Mouse (Mus musculus): ENCODE measurements at regions not wholly inside any gene's neighbourhood (a gene's known extent, or its start where the extent isn't known, plus 50 kb on each side); places are given as distances from the start of the nearest gene placed in this dataset.

- no peak for TF ChIP-seq CTCF (IDR thresholded peaks at IDR 0.05 in 2 of 3, conservative IDR thresholded peaks at IDR 0.05 in 1 of 3; ENCODE audit: control insufficient read depth in 1 of 3, insufficient read depth in 1 of 3, low read depth in 2 of 3, low read length in 3 of 3, poor library complexity in 1 of 3, severe bottlenecking in 1 of 3)
Observed at GRCm38 (mm10) chr5:111791089-111791561, 57.4 kb downstream of the Gm26897 start (continued).

DNA sequence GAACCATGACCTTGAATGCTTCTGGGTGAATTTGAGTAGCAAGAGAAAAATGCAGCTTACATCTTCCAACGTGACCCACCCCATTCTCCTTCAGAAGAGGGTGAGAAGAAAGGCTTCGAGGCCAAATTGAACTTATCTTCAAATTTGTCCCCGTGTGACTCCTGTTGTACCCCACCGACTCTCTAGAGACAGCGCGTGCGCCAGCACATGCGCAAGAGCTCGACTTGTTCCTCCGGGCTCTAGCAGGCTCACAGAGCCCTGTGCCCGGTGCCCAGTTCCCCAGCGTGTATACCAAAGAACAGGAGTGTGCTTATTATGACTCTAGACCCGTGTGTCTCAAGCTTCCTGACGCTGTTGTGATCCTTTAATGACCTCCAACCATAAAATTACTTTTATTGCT lies 59.0 kb downstream of the Gm26897 start:
- Histone ChIP-seq H3K4me1 (ENCODE audit: control insufficient read depth in 1 of 2, insufficient read depth in 2 of 2, low read length in 2 of 2) (no peaks in the 10 kb centered on the region), H3K4me3 (ENCODE audit: control insufficient read depth in 1 of 2, insufficient read depth in 1 of 2, low read depth in 2 of 2, low read length in 2 of 2) (no peak overlapping the region), H3K27me3 (ENCODE audit: control insufficient read depth in 1 of 2, insufficient read depth in 2 of 2, low read length in 2 of 2) (no peaks in the 10 kb centered on the region), H3K36me3 (ENCODE audit: control insufficient read depth in 1 of 2, insufficient read depth in 2 of 2, low read length in 2 of 2) (no peaks in the 10 kb centered on the region), H3K9ac (ENCODE audit: control insufficient read depth, low read depth, low read length, poor library complexity, severe bottlenecking) (no peak overlapping the region), H3K27ac (ENCODE audit: control insufficient read depth, low read depth, low read length) (no peak overlapping the region), H3K79me2 (ENCODE audit: control insufficient read depth, insufficient read depth, low read length, poor library complexity) (no peaks in the 10 kb centered on the region), H3K9me3 (replicated peaks; ENCODE audit: insufficient read depth, low read length) (no peaks in the 10 kb centered on the region)
- TF ChIP-seq MAZ (IDR thresholded peaks at IDR 0.05; ENCODE audit: low read depth, low read length) (no peak), TCF12 (IDR thresholded peaks at IDR 0.05; ENCODE audit: low read depth, low read length) (no peak), ZMIZ1 (IDR thresholded peaks at IDR 0.05; ENCODE audit: low read depth, low read length) (no peak), MYB (IDR thresholded peaks at IDR 0.05; ENCODE audit: low read depth, low read length) (no peak), CHD1 (IDR thresholded peaks at IDR 0.05; ENCODE audit: low read depth, low read length) (no peak), RAD21 (IDR thresholded peaks at IDR 0.05; ENCODE audit: low read depth, low read length) (no peak), JUND (IDR thresholded peaks at IDR 0.05; ENCODE audit: low read depth, low read length) (no peak), ETS1 (IDR thresholded peaks at IDR 0.05; ENCODE audit: low read depth, low read length) (no peak), TAL1 (IDR thresholded peaks at IDR 0.05; ENCODE audit: low read length) (no peak), MYC (IDR thresholded peaks at IDR 0.05; ENCODE audit: low read depth, low read length) (no peak), GATA1 (IDR thresholded peaks at IDR 0.05; ENCODE audit: low read depth, low read length) (no peak), MAX (IDR thresholded peaks at IDR 0.05; ENCODE audit: low read length) (no peak), ZNF384 (IDR thresholded peaks at IDR 0.05; ENCODE audit: low read depth, low read length) (no peak), UBTF (IDR thresholded peaks at IDR 0.05; ENCODE audit: borderline replicate concordance, insufficient read depth, low read depth, low read length) (no peak), KAT2A (conservative IDR thresholded peaks at IDR 0.05; ENCODE audit: low read depth, low read length) (no peak), HCFC1 (IDR thresholded peaks at IDR 0.05; ENCODE audit: low read depth, low read length) (no peak), E2F4 (IDR thresholded peaks at IDR 0.05; ENCODE audit: borderline replicate concordance, low read depth, low read length) (no peak)
- DNase-seq (ENCODE audit: low read depth, low spot score) = no peak

- H3K79me2 ChIP-seq (ENCODE audit: control insufficient read depth, insufficient read depth, low read length, poor library complexity) = no peaks in the 10 kb centered on the region
- H3K4me3 ChIP-seq (ENCODE audit: control insufficient read depth in 1 of 2, insufficient read depth in 1 of 2, low read depth in 2 of 2, low read length in 2 of 2) = no peak overlapping the region
- TF ChIP-seq CHD2 (IDR thresholded peaks at IDR 0.05; ENCODE audit: low read length) (no peak), KAT2A (conservative IDR thresholded peaks at IDR 0.05; ENCODE audit: low read depth, low read length) (no peak), POLR2AphosphoS2 (IDR thresholded peaks at IDR 0.05; ENCODE audit: low read length) (no peak), SIN3A (IDR thresholded peaks at IDR 0.05; ENCODE audit: low read length) (no peak), CHD1 (IDR thresholded peaks at IDR 0.05; ENCODE audit: low read depth, low read length) (no peak), HCFC1 (IDR thresholded peaks at IDR 0.05; ENCODE audit: low read depth, low read length) (no peak), MXI1 (IDR thresholded peaks at IDR 0.05; ENCODE audit: low read depth, low read length) (no peak), ZNF384 (IDR thresholded peaks at IDR 0.05; ENCODE audit: low read depth, low read length) (no peak), ZKSCAN1 (IDR thresholded peaks at IDR 0.05; ENCODE audit: low read depth, low read length) (no peak), POLR2A (IDR thresholded peaks at IDR 0.05; ENCODE audit: control insufficient read depth in 1 of 2, insufficient read depth in 1 of 2, low read depth in 1 of 2, low read length in 2 of 2, poor library complexity in 1 of 2) (no peak), MYC (IDR thresholded peaks at IDR 0.05; ENCODE audit: low read depth, low read length) (no peak), MAFK (IDR thresholded peaks at IDR 0.05; ENCODE audit: borderline replicate concordance, low read depth, low read length) (no peak), ELF1 (IDR thresholded peaks at IDR 0.05; ENCODE audit: low read depth, low read length) (no peak), ETS1 (IDR thresholded peaks at IDR 0.05; ENCODE audit: low read depth, low read length) (no peak)
- no peaks in the 10 kb centered on the region for H3K27me3 ChIP-seq (ENCODE audit: control insufficient read depth in 1 of 2, insufficient read depth in 2 of 2, low read length in 2 of 2)
- H3K9ac ChIP-seq (ENCODE audit: control insufficient read depth, low read depth, low read length, poor library complexity, severe bottlenecking) = no peak overlapping the region
- no peak for DNase-seq (ENCODE audit: low read depth, low spot score)
- H3K9me3 ChIP-seq (replicated peaks; ENCODE audit: insufficient read depth, low read length) = no peaks in the 10 kb centered on the region
- no peaks in the 10 kb centered on the region for H3K4me1 ChIP-seq (ENCODE audit: control insufficient read depth in 1 of 2, insufficient read depth in 2 of 2, low read length in 2 of 2)
- H3K36me3 ChIP-seq (ENCODE audit: control insufficient read depth in 1 of 2, insufficient read depth in 2 of 2, low read length in 2 of 2) = no peaks in the 10 kb centered on the region
- H3K27ac ChIP-seq (ENCODE audit: control insufficient read depth, low read depth, low read length) = no peak overlapping the region
Observed at GRCm38 (mm10) chr5:111793178-111793577, 59.5 kb downstream of the Gm26897 start.
